Mouse (Mus musculus): Measurements from ENCODE around the gene Entpd1.

DNA sequence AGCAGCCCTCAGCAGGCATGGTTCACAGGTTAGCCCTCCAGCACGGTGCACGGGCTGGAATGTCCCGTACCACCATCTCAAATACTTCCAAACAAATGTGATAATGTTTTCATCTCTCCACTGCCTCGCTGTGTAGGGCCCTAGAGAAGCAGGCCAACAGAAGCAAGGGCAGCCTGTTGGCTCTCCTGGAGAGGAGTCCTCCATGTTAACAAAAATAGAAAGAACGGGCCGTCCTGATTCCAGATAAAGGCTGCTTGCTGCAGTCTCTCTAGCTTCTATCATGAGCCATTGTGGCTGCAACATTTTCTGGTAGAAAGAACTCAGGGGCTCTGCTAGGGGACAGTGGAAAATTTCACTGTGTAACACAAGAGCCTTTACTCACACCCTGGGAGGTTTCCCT lies 104.8 kb downstream of the Entpd1 start:
- no peak for TF ChIP-seq CTCF (IDR thresholded peaks at IDR 0.05; ENCODE audit: low read depth)
- no peak for TF ChIP-seq EP300 (IDR thresholded peaks at IDR 0.05; ENCODE audit: low read depth)

All from liver, postnatal 0 days (tissue).